Comparison of ENCODE assay signal across 29 mouse cellular contexts in genomic region chr13:31564394-31564793, GRCm38 (mm10). TPM values are rescaled to one million over a fixed set of nuclear protein-coding genes. Genes with fewer than 3 reads are reported as not detected.
A peak's percentile ranks its signal among the peaks of the same experiment; 100 is the strongest.
DNase-seq lines count a peak whose midpoint lies in the region; ATAC-seq and TF ChIP-seq lines count a peak whose summit lies in the region.
"Had no signal": no experiment of that assay in that cellular context is flagged by ENCODE, and none has a peak within 500 bp of the region (broad histone marks: within the 10 kb centered on the region; RNA-seq: fewer than 3 reads in every experiment).

No protein-coding gene starts in this region.

- H3K4me3 ChIP-seq in kidney, adult 2 months (ENCODE audit: insufficient read depth, low read depth, low read length) = no peak overlapping the region
- H3K4me3 ChIP-seq in lung, postnatal 0 days (ENCODE audit: low read depth, low read length) = no peak overlapping the region; the same call in 1 of the 2 replicates
- H3K4me3 ChIP-seq: embryonic facial prominence, embryonic 12.5 days; heart, embryonic 12.5 days; hindbrain, embryonic 10.5 days; hindbrain, embryonic 15.5 days; midbrain, embryonic 10.5 days; midbrain, embryonic 15.5 days; neural tube, embryonic 15.5 days; stomach, embryonic 15.5 days had no signal

- DNase-seq in adrenal gland, postnatal 10 days = peak; percentile 9
- DNase-seq in adrenal gland, adult 8-10 months = no peak
- DNase-seq in kidney, adult 2 months = peak; percentile 21
- no peak for DNase-seq in kidney, postnatal 25 days
- DNase-seq in lung, postnatal 0 days (ENCODE audit: low spot score) = no peak
- DNase-seq in lung, adult 18-20 months = no peak
- DNase-seq in ovary, postnatal 36 days (ENCODE audit: low spot score) = no peak
- DNase-seq: cerebellum, adult 11 months; cerebellum, adult 9-10 months; embryo, embryonic 11 days; gastrocnemius, postnatal 25 days; kidney, postnatal 14 days; liver; right cerebral cortex, postnatal 25 days had no signal

- no peak for TF ChIP-seq POLR2A in kidney, adult 2 months (IDR thresholded peaks at IDR 0.05; ENCODE audit: low read depth, low read length)

- H3K4me2 ChIP-seq in lung, postnatal 0 days (replicated peaks; ENCODE audit: low read depth, low read length) = peak overlapping the region; percentile 33; the same call in 1 of the 2 replicates
- H3K4me2 ChIP-seq: embryonic facial prominence, embryonic 12.5 days; hindbrain, embryonic 15.5 days; midbrain, embryonic 15.5 days; neural tube, embryonic 15.5 days; stomach, embryonic 15.5 days had no signal

- H3K9ac ChIP-seq in lung, postnatal 0 days (replicated peaks; ENCODE audit: low read depth) = no peak overlapping the region
- H3K9ac ChIP-seq: embryonic facial prominence, embryonic 12.5 days; heart, embryonic 12.5 days; hindbrain, embryonic 15.5 days; midbrain, embryonic 15.5 days; neural tube, embryonic 15.5 days; stomach, embryonic 15.5 days had no signal

- WGBS in kidney, adult 2 months = 30% methylated on average over 6 of the region's 6 CpGs
- 32% methylated on average over 6 of the region's 6 CpGs for WGBS in lung, postnatal 0 days

- H3K27ac ChIP-seq in kidney, adult 2 months (ENCODE audit: insufficient read depth, low read depth, low read length) = no peak overlapping the region
- no peak overlapping the region for H3K27ac ChIP-seq in lung, postnatal 0 days (ENCODE audit: low read length)
- H3K27ac ChIP-seq: embryonic facial prominence, embryonic 12.5 days; hindbrain, embryonic 10.5 days; hindbrain, embryonic 15.5 days; midbrain, embryonic 10.5 days; midbrain, embryonic 15.5 days; neural tube, embryonic 15.5 days; stomach, embryonic 15.5 days had no signal

- no peaks in the 10 kb centered on the region for H3K36me3 ChIP-seq in kidney, adult 2 months (ENCODE audit: control insufficient read depth, insufficient read depth, low read length)
- no peaks in the 10 kb centered on the region for H3K36me3 ChIP-seq in lung, postnatal 0 days (ENCODE audit: insufficient read depth, low read length)
- H3K36me3 ChIP-seq: embryonic facial prominence, embryonic 12.5 days; heart, embryonic 12.5 days; hindbrain, embryonic 10.5 days; hindbrain, embryonic 15.5 days; midbrain, embryonic 10.5 days; midbrain, embryonic 15.5 days; neural tube, embryonic 15.5 days; stomach, embryonic 15.5 days had no signal

- no peak for TF ChIP-seq CTCF in kidney, adult 2 months (conservative IDR thresholded peaks at IDR 0.05; ENCODE audit: insufficient read depth, insufficient read length, low read depth, low read length)
- no peak for TF ChIP-seq CTCF in lung, postnatal 0 days (IDR thresholded peaks at IDR 0.05)

- no peak for TF ChIP-seq EP300 in lung, postnatal 0 days (IDR thresholded peaks at IDR 0.05)

- peaks cover 1% of the 10 kb centered on the region; the same call in 1 of the 2 replicates for H3K27me3 ChIP-seq in kidney, adult 2 months (replicated peaks; ENCODE audit: control insufficient read depth, insufficient read depth, low read length)
- peaks cover 3% of the 10 kb centered on the region; the same call in 1 of the 2 replicates for H3K27me3 ChIP-seq in lung, postnatal 0 days (replicated peaks; ENCODE audit: insufficient read depth, low read length)

- no peaks in the 10 kb centered on the region for H3K9me3 ChIP-seq in lung, postnatal 0 days (ENCODE audit: low read length)
- H3K9me3 ChIP-seq: embryonic facial prominence, embryonic 12.5 days; heart, embryonic 12.5 days; hindbrain, embryonic 10.5 days; hindbrain, embryonic 15.5 days; midbrain, embryonic 10.5 days; midbrain, embryonic 15.5 days; neural tube, embryonic 15.5 days; stomach, embryonic 15.5 days had no signal

- ATAC-seq in lung, postnatal 0 days = no peak
- ATAC-seq: forebrain, embryonic 14.5 days; inflammation-experienced regulatory T-cells, adult 6 months; midbrain, embryonic 15.5 days had no signal

- no peaks in the 10 kb centered on the region for H3K4me1 ChIP-seq in kidney, adult 2 months (ENCODE audit: control insufficient read depth, insufficient read depth, low read length)
- no peaks in the 10 kb centered on the region for H3K4me1 ChIP-seq in lung, postnatal 0 days (ENCODE audit: insufficient read depth, low read depth, low read length)

RNA-seq across cellular contexts. Expression of gene A530084C06Rik, which starts 5.3 kb away (rescaled TPM):
- total RNA-seq in adrenal gland, postnatal 10 days (2021) = under 1 TPM; 0.09 TPM
- not detected for total RNA-seq in adrenal gland, adult 8-10 months (2022)
- polyA plus RNA-seq in kidney, adult 2 months (2012; rRNA removed) = 0.30 and 0.39 TPM in 2 replicates
- not detected in 2 replicates for polyA plus RNA-seq in lung, postnatal 0 days (2015; fragmentation: Nextera tagmentation; extraction: Ambion mirVana)
- total RNA-seq: gastrocnemius, adult 18-20 months; gastrocnemius, postnatal 25 days; heart, adult 18-20 months; megakaryocyte progenitor cell, adult 5-6 weeks had no signal
- polyA plus RNA-seq: embryonic facial prominence, embryonic 12.5 days; forebrain, embryonic 14.5 days; heart, embryonic 12.5 days; hindbrain, embryonic 10.5 days; hindbrain, embryonic 15.5 days; inflammation-experienced regulatory T-cells, adult 6 months; limb, embryonic 11.5 days; liver, embryonic 16.5 days; midbrain, embryonic 10.5 days; midbrain, embryonic 15.5 days; neural tube, embryonic 15.5 days; stomach, embryonic 15.5 days had no signal

RNA-seq across cellular contexts. Expression of gene Foxq1, which starts 8.5 kb away (rescaled TPM):
- 1 to 10 TPM; 1.7 to 2.7 TPM for total RNA-seq in adrenal gland, postnatal 10 days (2021)
- under 1 TPM; 0.09 to 0.24 (median 0.10) TPM for total RNA-seq in adrenal gland, adult 8-10 months (2022)
- 13.9 and 25.9 TPM in 2 replicates for polyA plus RNA-seq in kidney, adult 2 months (2012; rRNA removed)
- 2.2 and 2.7 TPM in 2 replicates for polyA plus RNA-seq in lung, postnatal 0 days (2015; fragmentation: Nextera tagmentation; extraction: Ambion mirVana)
- total RNA-seq: gastrocnemius, postnatal 25 days; megakaryocyte progenitor cell, adult 5-6 weeks had no signal
- polyA plus RNA-seq: inflammation-experienced regulatory T-cells, adult 6 months had no signal

Comparison
In these comparisons a context has a peak if more than half of its experiments do, and no peak if none do; other contexts are left out.
1. DNase-seq: peak in adrenal gland, postnatal 10 days (single experiment) and kidney, adult 2 months (single experiment); none in adrenal gland, adult 8-10 months (single experiment), kidney, postnatal 25 days (0 of 2), lung, postnatal 0 days (single experiment), lung, adult 18-20 months (0 of 2) and ovary, postnatal 36 days (single experiment).